Mouse (Mus musculus): ENCODE results near the gene Dock9. TPM values are rescaled to one million over a fixed set of nuclear protein-coding genes. Genes with fewer than 3 reads are reported as not detected.

Dock9 gene
- total RNA-seq, 2 experiments from 2014 or later, result 79.1 to 100 TPM

GRCm38 (mm10) chr14:121795536-121795935, 2.1 kb downstream of the Dock9 start:
- intact Hi-C loops (cut with DNase I), result loop anchor here (5.0 kb wide), 1 partner anchor 208 kb away; no protein-coding TSS in a partner anchor

GRCm38 (mm10) chr14:121793639-121794038, 4.0 kb downstream of the Dock9 start:
- intact Hi-C loops (cut with DNase I), result no loop called here
- no peak for DNase-seq (ENCODE audit: low spot score in 2 of 2)

More at GRCm38 (mm10) chr14:121795536-121795935, 2.1 kb downstream of the Dock9 start:
- no peak for DNase-seq (ENCODE audit: low spot score in 2 of 2)

- no peak for DNase-seq (ENCODE audit: low spot score in 2 of 2)
- intact Hi-C loops (cut with DNase I), result no loop called here
Observed at GRCm38 (mm10) chr14:121791935-121792334, 5.7 kb downstream of the Dock9 start.

GRCm38 (mm10) chr14:121791112-121791511, 6.5 kb downstream of the Dock9 start:
- no peak for DNase-seq (ENCODE audit: low spot score in 2 of 2)
- intact Hi-C loops (cut with DNase I), result no loop called here

GRCm38 (mm10) chr14:121789273-121789672, 8.4 kb downstream of the Dock9 start:
- no peak for DNase-seq (ENCODE audit: low spot score in 2 of 2)
- intact Hi-C loops (cut with DNase I), result no loop called here

- intact Hi-C loops (cut with DNase I), result no loop called here
- DNase-seq (ENCODE audit: low spot score in 2 of 2), result no peak
Observed at GRCm38 (mm10) chr14:121788451-121788850, 9.2 kb downstream of the Dock9 start.

DNA sequence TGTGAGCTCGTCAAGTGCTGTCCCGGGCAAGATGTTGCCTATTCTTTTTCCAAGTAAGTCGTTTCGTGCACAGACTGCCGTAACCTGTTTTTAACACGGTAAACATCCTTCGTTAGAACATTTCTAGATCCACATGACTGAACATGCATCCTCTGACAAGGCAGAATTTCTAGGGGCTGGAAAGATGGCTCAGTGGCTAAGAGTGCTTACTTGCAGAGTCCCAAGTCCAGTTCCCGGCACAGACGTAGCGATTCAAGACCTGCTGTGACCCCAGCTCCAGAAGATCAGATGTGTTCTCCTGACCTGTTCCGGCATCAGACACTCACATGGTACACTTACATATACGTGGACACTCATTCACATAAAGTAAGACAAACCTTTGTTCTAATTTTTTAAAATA, 10.2 kb downstream of the Dock9 start:
- DNase-seq (ENCODE audit: low spot score in 2 of 2), result no peak
- intact Hi-C loops (cut with DNase I), result no loop called here

GRCm38 (mm10) chr14:121786900-121787299, 10.7 kb downstream of the Dock9 start:
- intact Hi-C loops (cut with DNase I), result no loop called here
- no peak for DNase-seq (ENCODE audit: low spot score in 2 of 2)

- DNase-seq (ENCODE audit: low spot score in 2 of 2), result no peak
- intact Hi-C loops (cut with DNase I), result no loop called here
Observed at GRCm38 (mm10) chr14:121785394-121785793, 12.2 kb downstream of the Dock9 start.

DNA sequence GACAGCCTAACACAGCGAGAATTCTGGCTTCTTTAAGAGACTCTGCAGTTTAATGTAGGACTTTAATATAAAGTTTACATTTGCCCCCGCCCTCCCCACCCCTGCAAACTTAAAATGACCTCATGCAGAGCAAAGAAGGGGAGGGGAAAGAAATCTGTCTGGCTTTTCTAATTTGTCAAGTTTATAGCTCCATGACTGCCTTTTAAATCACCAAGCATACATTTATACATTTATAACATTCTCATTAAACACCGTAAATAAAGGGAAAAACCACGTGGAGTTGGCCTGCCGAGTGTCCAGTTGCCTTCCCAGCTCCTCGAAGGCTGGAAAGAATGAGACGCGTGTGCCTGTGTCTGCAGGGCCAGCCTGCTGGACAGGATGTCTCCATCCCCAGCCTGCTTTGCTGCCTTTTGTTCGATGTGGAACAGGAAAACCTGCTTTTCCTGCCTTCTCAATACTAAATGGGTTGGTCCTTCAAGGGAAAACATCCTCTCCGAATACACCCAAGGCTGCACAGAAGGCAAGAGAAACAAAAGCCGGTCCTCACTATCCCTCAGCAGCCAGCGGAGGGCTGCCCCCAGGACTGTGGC, 16.6 kb downstream of the Dock9 start:
- no peak for DNase-seq (ENCODE audit: low spot score in 2 of 2)
- intact Hi-C loops (cut with DNase I), result no loop called here

GRCm38 (mm10) chr14:121780144-121780913, 17.3 kb downstream of the Dock9 start:
- intact Hi-C loops (cut with DNase I), result no loop called here
- DNase-seq (ENCODE audit: low spot score in 2 of 2), result no peak

DNA sequence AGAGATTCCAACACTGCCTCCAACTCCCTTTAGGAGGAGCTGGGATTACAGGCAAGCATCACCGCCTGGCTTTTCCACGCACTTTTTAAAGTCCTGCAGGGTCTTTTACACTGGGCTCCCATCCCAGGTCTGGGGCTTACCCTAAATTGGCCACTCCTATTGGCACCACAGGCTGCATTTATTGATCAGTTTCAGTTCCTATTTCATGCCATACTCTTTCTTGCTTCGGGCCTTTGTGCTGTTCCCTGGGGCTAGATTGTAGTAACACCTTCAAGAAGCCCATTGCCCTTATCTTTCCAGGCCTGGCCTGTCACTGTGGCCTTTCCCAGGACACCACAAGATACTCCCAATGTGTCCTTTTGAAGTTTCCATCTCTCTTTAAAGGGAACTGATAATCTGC, 18.0 kb downstream of the Dock9 start:
- DNase-seq (ENCODE audit: low spot score in 2 of 2), result no peak
- intact Hi-C loops (cut with DNase I), result no loop called here

DNA sequence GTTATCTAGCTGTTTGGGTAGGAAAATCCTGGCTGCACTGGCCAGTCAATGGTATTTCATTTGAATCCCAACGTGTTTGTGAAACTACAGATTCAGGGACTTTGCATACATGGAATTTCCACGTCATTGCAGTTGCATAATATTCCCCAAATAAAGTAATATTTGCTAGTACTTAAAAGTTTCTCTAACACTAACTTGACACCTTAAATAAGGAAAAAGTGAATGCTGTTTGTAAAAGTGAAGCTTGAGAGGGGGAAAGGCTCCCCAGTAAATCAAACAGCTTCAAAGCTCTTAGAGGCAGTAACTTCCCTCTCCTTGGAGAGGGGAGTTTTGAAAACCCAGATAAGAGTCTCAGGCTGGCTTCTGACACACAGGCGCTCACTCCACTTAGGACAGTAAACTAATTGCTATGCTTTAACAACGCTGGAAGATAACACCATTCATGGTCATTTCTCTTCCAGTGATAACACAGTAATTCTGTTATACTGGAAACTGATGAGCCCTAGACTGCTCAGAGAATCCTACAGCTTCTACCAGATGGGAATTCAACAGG, 20.3 kb downstream of the Dock9 start:
- intact Hi-C loops (cut with DNase I), result no loop called here
- no peak for DNase-seq (ENCODE audit: low spot score in 2 of 2)

DNA sequence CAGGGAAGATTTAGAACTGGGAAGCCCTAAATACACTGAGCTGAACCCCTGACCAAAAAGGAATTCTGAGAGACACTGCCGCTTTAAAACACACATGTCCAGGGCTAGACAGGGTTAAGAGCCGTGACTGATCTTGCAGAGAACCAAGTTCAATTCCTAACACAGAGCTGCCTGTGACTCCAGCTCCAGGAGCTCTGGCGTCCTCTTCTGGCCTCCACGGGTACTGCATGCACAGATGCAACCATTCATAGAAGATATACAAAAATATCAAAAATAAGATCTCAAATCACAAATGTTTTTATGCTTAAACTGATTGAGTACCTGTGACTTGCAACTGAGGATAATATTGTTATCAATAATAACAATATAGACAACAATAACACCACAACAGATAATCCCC, 20.9 kb downstream of the Dock9 start:
- intact Hi-C loops (cut with DNase I), result no loop called here
- DNase-seq (ENCODE audit: low spot score in 2 of 2), result no peak

GRCm38 (mm10) chr14:121762021-121762452, 35.6 kb downstream of the Dock9 start:
- no peak for DNase-seq (ENCODE audit: low spot score in 2 of 2)
- intact Hi-C loops (cut with DNase I), result no loop called here

DNA sequence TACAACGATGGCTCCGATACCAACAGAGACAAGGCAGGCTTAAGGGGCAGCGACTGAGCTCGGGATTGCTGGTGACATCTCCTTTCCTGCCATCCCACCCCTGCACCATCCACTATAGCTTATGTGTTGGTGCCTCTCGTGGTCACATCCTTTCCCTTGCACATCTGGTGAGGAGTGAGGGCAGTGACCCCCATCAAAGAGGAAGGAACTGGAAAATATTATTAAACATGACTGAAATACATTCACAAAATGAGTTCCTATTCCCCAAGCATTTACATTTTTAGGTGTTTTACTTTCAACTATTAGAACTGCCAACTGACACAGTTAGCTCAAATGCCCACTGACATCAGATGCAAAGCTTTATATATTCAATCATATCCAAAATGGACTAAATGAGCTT, 37.2 kb downstream of the Dock9 start:
- intact Hi-C loops (cut with DNase I), result no loop called here
- DNase-seq (ENCODE audit: low spot score in 2 of 2), result no peak

GRCm38 (mm10) chr14:121754110-121754509, 43.5 kb downstream of the Dock9 start:
- no peak for DNase-seq (ENCODE audit: low spot score in 2 of 2)
- intact Hi-C loops (cut with DNase I), result loop anchor here (10.0 kb wide), 1 partner anchor 479 kb away; no protein-coding TSS in a partner anchor

- intact Hi-C loops (cut with DNase I), result loop anchor here (1.0 to 10.0 kb wide), 2 partner anchors 163 to 478 kb away; no protein-coding TSS in a partner anchor
- DNase-seq (ENCODE audit: low spot score in 2 of 2), result no peak
Observed at GRCm38 (mm10) chr14:121752686-121753426, 44.8 kb downstream of the Dock9 start.

GRCm38 (mm10) chr14:121749606-121750005, 48.0 kb downstream of the Dock9 start:
- no peak for DNase-seq (ENCODE audit: low spot score in 2 of 2)
- intact Hi-C loops (cut with DNase I), result loop anchor here (10.0 kb wide), 1 partner anchor 475 kb away; no protein-coding TSS in a partner anchor

DNA sequence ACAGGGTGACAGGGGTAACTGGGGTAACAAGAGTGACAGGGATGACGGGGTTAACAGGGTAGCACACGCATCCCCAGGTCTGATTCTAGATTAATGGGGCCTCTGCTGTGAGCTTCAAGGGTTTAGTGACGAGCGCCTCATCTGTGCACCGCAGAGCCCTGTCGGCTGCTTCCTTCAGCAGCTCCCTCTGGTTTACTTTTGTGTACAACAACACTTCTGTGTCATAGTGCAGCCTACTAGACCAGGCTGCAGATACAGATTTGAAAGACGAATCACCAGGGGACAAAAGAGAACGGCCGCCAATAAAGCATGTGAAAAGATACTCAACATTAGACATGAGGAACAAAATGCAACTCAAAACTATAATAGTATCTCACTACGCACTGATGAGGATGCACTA, 48.6 kb downstream of the Dock9 start:
- no peak for DNase-seq (ENCODE audit: low spot score in 2 of 2)
- intact Hi-C loops (cut with DNase I), result no loop called here
